Mouse (Mus musculus) mammary gland, adult 2 months (tissue): ENCODE data around the gene Vinac1. TPM values are rescaled to one million over a fixed set of nuclear protein-coding genes. Genes with fewer than 3 reads are reported as not detected.

Experiments used
- polyA plus RNA-seq: library from polyadenylated mRNA; depleted of rRNA; stranded (reverse); fragments of >200 nt; gene quantifications from 2 replicates; pipeline ENCODE4 v1.2.3, GENCODE M21; 2012; ENCODE audit warnings: low replicate concordance; rRNA removed

Gene Vinac1
- polyA plus RNA-seq: 0.06 and 0.22 TPM in 2 replicates

DNA sequence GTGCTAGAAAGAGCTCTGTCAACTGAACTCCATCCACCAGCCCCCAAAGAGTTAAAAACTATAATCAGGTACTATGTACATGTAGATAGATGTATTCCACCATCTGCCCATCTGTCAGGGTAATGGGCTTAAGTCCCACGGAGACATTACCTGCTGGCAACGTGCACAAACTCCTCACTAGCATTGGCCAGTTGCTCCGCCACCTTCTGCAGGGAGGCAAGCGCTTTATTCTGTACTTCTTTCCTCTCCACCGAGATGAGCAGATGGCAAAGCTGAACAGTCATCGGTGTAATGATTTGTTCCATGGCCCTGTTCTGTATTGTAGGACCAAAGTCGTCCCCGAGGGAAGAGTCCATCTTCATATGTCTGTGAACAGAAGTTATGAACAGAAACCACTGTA lies at the start of gene Vinac1:
Vinac1 (minus strand) TSS at position 362 of the 400 bp plus-strand sequence.

DNA sequence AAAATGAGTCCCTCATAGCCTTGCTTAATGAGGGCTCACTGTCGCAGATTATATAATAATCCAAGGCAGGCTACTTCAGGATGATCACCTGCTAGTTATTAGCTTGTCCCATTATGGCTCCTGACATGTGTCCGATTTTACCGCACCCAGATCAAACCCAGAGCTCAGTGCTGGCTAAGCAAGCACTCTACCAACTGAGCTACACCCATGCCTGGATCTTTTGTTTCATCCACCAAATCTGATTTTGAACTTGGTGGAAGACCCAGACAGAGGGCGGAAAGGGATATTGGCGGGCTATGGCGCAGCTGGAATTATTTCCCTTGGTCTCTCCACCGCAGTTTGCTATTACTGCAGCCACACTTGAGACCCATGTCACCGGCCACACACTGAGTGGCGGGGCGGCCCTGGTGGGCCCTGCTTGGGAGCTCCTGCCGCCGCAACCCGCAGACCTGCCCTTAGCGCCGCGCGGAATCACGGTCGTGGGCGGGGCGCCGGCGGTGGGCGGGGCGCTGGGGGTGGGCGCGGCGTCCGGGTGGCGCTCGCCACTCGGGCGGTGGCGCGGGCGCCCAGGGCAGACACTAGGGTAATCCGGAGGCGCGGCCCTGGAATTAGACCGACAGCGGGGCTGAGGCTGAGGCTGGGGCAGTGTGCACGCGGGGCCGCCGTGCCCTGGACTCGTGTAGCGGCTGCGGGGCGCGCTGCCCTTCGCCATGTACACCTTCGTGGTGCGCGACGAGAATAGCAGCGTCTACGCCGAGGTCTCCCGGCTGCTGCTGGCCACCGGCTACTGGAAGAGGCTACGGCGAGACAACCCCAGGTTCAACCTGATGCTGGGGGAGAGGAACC lies 17.7 kb upstream of the Vinac1 start, which contains the start of gene Ttl:
Ttl (plus strand) TSS at position 506 of the 846 bp plus-strand sequence.

Other genes starting within 250 kb of the Vinac1 start
- 10.3 and 22.4 TPM in 2 replicates for gene Tmem87b, start 230.1 kb downstream of the Vinac1 start, polyA plus RNA-seq
- 10.5 and 15.0 TPM in 2 replicates for gene Fbln7, start 185.2 kb downstream of the Vinac1 start, polyA plus RNA-seq
- gene Zc3h8, start 104.1 kb downstream of the Vinac1 start, polyA plus RNA-seq: 0.73 and 0.99 TPM in 2 replicates
- 1.4 TPM in 2 replicates for gene Zc3h6, start 80.8 kb downstream of the Vinac1 start, polyA plus RNA-seq
- gene Gm10762, start 80.4 kb downstream of the Vinac1 start, polyA plus RNA-seq: 5.2 and 5.3 TPM in 2 replicates
- gene Ttl, start 17.8 kb upstream of the Vinac1 start, polyA plus RNA-seq: 5.7 and 7.1 TPM in 2 replicates
- gene Polr1b, start 52.8 kb upstream of the Vinac1 start, polyA plus RNA-seq: 18.3 and 27.2 TPM in 2 replicates
- 38.0 and 44.5 TPM in 2 replicates for gene Chchd5, start 81.5 kb upstream of the Vinac1 start, polyA plus RNA-seq
- gene Slc20a1, start 150.6 kb upstream of the Vinac1 start, polyA plus RNA-seq: 23.1 and 25.2 TPM in 2 replicates
- 0.14 and 0.17 TPM in 2 replicates for gene Ckap2l, start 249.0 kb upstream of the Vinac1 start, polyA plus RNA-seq